Mouse (Mus musculus) testis, postnatal 10 days (tissue): ENCODE measurements around the gene Phc2.

Experiments used
- DNase-seq: peaks from one replicate; pipeline ENCODE4 v3.0.0; 2021; ENCODE audit warnings: low spot score

Phc2 gene

GRCm38 (mm10) chr4:128692149-128692925, 37.8 kb downstream of the Phc2 start:
- no peak for DNase-seq

GRCm38 (mm10) chr4:128693207-128693606, 38.7 kb downstream of the Phc2 start:
- DNase-seq: no peak

GRCm38 (mm10) chr4:128694315-128694714, 39.8 kb downstream of the Phc2 start:
- DNase-seq: no peak

- no peak for DNase-seq
Observed at GRCm38 (mm10) chr4:128695149-128695548, 40.6 kb downstream of the Phc2 start.

GRCm38 (mm10) chr4:128698011-128698861, 43.7 kb downstream of the Phc2 start:
- DNase-seq: peak; percentile 77

GRCm38 (mm10) chr4:128699916-128700315, 45.4 kb downstream of the Phc2 start:
- no peak for DNase-seq

GRCm38 (mm10) chr4:128700543-128700942, 46.0 kb downstream of the Phc2 start:
- no peak for DNase-seq

GRCm38 (mm10) chr4:128705138-128705720, 50.7 kb downstream of the Phc2 start:
- DNase-seq: no peak

- no peak for DNase-seq
Observed at GRCm38 (mm10) chr4:128706626-128707025, 52.1 kb downstream of the Phc2 start.

- DNase-seq: no peak
Observed at GRCm38 (mm10) chr4:128707384-128707783, 52.9 kb downstream of the Phc2 start.

GRCm38 (mm10) chr4:128709061-128709780, 54.7 kb downstream of the Phc2 start:
- no peak for DNase-seq

- DNase-seq: no peak
Observed at GRCm38 (mm10) chr4:128709781-128710166, 55.3 kb downstream of the Phc2 start.

GRCm38 (mm10) chr4:128710286-128710685, 55.8 kb downstream of the Phc2 start:
- DNase-seq: no peak

- no peak for DNase-seq
Observed at GRCm38 (mm10) chr4:128710800-128711199, 56.3 kb downstream of the Phc2 start.

GRCm38 (mm10) chr4:128711455-128712135, 57.1 kb downstream of the Phc2 start:
- peak; percentile 93 for DNase-seq

- no peak for DNase-seq
Observed at GRCm38 (mm10) chr4:128712136-128712655, 57.7 kb downstream of the Phc2 start.

GRCm38 (mm10) chr4:128712941-128713340, 58.4 kb downstream of the Phc2 start:
- no peak for DNase-seq

- DNase-seq: no peak
Observed at GRCm38 (mm10) chr4:128715241-128716204, 61.0 kb downstream of the Phc2 start.

GRCm38 (mm10) chr4:128716279-128716678, 61.8 kb downstream of the Phc2 start:
- no peak for DNase-seq

GRCm38 (mm10) chr4:128716731-128717130, 62.2 kb downstream of the Phc2 start:
- no peak for DNase-seq
